Mouse (Mus musculus): ENCODE results near the gene Tmem150a. TPM values are rescaled to one million over a fixed set of nuclear protein-coding genes. Genes with fewer than 3 reads are reported as not detected.

Gene Tmem150a
- total RNA-seq (2021), result 10 to 100 TPM; 22.4 to 24.2 TPM
- long read RNA-seq, experiment 1, transcript Tmem150a-201 (8 exons, 1,546 nt), result major isoform, 19 of 28 reads
- long read RNA-seq, experiment 1, partial matches to known transcripts, result 1 of 28 reads
- long read RNA-seq, experiment 1, other reads (novel, unspliced or antisense), result 8 of 28 reads
- long read RNA-seq, experiment 2, transcript Tmem150a-201 (8 exons, 1,546 nt), result major isoform, 10 of 17 reads
- long read RNA-seq, experiment 2, partial matches to known transcripts, result 2 of 17 reads
- long read RNA-seq, experiment 2, other reads (novel, unspliced or antisense), result 5 of 17 reads

DNA sequence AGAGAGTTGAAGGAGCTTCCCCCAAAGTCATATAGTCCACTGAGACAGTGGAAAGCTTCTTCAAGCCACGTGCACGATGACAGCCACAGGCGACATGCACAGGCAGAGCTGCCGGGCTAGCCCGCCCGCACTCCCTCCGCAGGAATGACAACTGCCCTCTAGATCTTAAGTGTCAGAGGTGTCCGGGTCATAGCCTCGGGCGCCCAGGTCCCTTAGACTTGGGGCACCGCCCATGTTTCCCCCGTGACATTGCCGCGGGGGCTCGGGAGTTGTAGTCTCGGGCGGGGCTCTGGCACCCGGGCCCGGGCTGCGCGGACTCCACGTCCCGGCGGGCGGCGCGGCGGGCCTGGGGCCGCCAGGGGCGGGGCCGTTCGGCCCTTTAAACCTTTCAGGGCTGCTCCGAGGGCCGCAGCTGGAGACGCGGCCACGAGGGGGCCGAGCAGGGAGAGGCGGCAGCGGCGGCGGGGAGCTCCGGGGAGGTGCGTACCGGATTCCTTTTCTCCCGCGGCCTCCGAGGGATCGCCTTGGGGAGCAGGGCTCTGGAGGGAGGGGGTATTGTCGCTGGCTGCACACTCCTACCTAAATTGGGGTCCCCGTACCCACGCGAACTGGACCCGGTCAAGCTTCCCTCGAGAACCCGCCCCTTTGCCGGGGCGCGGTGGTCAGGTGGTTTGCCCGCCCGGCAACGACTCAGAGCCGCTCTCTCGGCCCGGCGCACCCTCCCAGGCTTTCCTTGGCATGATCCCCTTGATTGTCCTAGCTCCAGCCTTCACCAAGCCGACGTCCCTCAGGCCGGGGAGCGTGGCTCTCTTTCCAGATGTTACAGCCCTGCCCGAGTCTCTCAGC is at the start of gene Tmem150a:
TSS of gene Tmem150a (plus strand) at position 382 of the 846 bp plus-strand sequence.
- DNase-seq (ENCODE audit: low spot score), result peak; percentile 93

DNA sequence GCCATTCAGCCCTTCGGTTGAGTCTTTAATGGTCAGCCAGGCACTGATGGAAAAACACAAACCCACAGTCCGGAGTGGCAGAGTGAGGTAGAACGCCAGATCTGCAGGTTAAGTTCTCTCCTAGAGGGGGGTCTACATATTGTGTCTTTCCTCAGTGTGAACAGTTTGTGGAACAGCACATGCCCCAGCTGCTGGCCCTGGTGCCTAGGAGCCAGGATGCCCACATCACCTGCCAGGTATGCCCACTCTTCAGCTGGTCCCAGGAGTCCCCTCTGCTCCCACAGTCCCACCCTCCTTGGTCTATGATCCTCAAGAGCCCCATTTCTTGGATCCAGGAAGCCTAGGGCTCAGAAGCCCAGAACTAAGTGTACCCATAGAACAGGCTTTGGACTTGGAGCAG is 43.0 kb upstream of the Tmem150a start:
- no peak for DNase-seq (ENCODE audit: low spot score)

DNA sequence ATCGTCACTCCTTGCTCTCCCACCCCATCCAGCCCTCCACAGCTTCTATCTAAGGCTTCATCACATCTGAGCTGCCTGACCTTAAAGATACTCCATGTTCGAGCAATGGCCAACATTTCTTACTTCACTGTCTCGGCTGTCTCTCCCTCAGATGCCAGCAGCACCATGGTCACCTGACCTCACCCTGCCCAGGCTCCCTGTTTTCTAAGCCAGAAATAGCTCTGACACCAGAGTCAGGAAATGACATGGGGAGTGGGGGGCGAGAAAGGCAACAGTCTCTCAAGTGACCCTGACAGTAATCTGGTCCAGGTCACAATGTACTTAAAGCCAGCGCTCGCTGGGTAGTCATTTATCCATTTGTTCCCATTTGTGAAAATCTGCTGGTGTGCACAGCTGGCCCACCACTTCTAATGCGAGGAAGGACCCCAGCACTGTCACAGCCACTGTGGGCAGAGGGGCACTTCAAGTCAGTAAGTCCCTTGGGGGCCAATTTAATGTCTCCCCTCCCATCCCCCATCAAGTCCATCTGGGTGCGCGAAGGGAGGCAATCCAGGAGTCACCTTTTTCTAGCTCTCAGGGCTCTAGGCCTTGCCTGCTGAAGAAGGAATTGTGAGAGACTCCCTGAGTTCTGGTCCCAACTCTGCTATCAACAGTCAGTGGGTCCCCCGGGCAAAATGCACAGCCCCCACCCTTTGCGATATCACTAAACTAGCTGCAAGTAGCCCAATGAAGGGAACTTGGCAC is 42.0 kb upstream of the Tmem150a start:
- DNase-seq (ENCODE audit: low spot score), result peak; percentile 52

DNA sequence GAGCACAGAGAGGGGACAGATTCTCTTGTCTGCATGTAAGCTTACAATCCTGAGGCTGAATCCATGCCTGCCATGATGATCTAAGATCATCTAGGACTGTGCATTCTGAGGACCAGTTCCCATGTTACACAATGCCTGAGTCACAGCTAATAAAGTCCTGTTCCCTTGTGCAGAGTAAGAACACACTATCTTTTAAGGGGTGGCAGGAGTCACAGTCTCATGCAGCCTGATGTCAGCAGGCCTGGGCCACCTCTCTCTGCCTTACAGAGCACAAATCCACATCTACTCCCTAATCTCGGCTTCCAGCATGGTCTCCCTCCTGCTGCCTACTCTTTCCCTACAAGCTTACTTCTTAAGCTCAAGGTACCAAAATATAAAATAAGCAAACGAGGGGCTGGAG is 39.9 kb upstream of the Tmem150a start:
- DNase-seq (ENCODE audit: low spot score), result no peak

DNA sequence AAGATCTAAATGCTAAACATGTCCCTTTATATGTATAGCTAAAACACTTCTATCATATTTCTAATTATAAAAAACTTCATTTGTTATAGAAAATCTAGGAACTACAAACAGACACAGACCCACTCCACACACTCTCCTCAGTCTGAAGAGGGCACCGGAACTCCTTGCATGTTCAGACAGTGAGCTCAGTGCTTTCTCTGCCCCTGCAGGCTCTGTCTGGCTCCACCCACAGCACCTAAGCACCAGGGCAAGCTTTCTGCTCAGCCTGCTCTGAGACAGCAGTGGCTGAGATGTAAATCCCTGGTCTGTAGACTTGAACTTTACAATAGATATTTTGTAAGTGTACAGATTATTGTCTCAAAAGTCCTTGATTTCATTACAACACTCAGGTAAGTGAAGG is 39.2 kb upstream of the Tmem150a start:
- DNase-seq (ENCODE audit: low spot score), result no peak

DNA sequence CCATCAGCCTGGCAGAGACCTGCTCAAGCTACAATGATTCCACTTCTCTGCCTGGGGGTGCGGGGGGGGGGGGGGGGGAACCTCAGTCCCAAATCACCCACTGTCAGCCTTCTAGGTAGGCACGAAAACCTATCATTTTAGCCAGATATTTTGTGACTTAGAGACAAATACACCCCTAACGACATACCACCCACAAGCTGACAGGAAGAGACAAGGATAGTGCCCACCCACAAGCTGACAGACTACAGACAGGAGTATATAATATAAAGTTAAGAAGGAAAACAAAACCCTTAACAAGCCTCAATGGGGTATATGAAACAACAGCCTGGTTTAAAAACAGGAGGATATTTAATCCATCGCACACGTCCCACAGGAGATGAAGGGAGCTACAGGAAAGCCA is 36.8 kb upstream of the Tmem150a start:
- DNase-seq (ENCODE audit: low spot score), result no peak

DNA sequence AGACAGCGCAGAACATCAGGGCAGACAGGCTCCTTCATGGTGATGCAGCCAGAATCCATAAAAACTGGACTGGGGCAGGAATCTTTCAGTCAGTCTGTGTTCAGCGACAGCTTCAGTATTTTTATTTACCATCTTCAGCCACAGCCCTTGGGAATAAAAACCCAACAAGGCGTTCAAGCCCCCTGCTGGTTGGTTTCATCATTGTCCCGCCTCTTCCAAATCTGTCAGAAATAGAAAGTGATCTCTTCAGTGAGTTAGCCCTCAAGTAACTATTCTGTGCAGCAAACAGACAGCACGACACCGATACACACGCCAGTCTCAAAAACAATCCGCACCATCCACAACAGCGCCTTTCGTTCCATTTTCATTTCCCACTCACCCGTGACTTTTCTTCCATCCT is 36.2 kb upstream of the Tmem150a start:
- DNase-seq (ENCODE audit: low spot score), result peak; percentile 74

DNA sequence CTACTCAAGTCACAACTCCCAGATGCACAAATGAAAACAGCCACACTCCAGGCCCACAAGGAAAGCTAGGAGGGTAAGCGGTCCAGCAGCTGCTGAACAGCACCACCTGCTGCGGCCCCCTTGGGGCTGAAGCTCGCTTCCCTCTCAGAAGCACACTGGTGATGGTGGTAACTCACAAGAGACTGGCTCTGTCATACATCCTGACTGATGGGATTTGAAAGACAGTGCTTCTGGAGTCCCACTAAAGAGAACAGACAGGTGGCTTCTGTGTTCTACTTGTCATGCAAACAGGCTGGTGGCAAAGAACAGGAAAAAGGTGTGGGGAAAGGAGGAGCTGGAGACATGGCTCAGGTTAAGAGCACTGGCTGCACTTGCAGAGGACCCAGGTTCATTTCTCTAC is 32.3 kb upstream of the Tmem150a start:
- DNase-seq (ENCODE audit: low spot score), result no peak

DNA sequence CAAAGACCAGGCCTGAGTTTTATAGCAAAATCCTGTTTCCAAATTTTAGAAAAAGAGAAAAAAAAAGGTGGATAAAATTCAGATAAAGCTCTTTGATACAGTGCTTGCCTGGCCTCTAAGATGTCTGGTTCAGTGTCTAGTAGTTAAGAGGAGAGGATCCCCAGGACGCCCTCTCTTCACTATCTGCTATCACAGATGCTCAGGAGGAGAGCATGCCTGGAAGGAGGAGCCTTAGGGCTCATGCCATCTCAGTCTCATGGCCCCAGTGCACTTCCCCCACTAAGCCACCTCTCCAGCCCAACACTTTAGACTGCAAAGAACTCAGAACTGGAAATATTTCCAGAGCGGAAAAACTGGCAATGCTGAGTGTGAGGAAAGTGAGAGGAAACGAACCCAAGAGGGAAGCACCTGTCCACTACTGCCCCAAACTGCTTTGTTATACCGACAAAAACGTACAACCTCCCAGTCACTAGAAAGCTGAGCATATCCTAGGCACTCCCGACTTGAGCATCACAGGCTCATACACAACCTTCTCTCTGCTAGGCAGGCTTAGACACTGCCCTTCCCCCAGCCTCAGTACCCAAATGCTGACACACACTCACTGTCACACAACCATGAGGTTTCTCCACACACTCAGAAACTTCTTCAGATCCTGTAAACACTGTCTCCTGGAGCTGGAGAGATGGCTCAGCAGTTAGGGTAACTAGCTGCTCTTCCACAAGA is 31.3 kb upstream of the Tmem150a start:
- DNase-seq (ENCODE audit: low spot score), result no peak

DNA sequence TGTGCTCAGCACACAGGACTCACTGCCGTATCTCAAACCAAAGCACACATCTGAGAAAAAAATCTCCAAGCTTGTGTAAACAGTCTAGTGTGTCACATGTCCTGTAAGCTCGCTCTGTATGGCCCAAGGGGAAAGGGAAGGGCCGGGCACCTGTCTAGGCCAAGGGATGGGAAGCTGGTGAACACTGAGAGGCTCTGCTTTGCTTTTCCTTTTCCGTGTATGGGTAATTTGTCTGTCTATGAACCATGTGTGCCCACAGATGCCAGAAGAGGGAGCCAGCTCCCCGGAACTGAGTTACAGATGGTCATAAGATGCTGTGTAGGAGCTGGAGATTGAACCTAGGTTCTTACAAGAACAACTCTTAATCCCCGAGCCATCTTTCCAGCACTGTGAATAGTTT is 29.0 kb upstream of the Tmem150a start:
- DNase-seq (ENCODE audit: low spot score), result no peak

DNA sequence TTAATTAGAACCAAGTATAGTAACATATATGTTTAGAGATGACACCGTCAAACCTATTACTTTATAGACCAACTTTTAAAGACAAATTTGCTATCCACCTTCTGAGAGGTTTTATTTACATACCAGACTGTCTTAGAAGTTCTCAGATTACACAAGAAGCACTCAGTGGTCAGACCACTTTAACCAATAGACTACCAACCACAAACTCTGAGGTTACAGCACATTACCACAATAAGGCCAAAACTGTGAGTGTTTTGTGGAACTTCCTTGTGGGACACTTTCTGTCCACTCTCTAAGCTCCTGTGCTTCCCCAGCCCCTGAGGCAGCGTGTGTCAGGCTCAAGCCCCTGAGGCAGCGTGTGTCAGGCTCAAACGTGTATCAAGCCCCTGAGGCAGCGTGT is 26.2 kb upstream of the Tmem150a start:
- no peak for DNase-seq (ENCODE audit: low spot score)

DNA sequence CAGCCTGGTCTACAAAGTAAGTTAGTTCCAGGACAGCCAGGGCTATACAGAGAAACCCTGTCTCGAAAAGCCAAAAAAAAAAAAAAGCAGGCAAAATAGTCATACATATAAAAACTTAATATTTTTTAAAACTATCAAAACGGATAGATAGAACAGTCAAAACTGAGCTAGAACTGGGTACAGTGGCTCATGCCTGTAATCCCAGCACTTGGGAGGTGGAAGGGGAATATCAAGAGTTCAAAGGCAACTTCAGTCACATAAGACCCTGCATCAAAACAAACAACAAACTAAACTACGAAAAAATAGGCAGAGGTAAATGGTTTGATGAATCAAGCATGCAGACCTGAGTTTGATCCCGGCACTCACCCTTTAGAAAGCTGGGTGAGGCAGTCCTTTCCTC is 25.1 kb upstream of the Tmem150a start:
- no peak for DNase-seq (ENCODE audit: low spot score)

DNA sequence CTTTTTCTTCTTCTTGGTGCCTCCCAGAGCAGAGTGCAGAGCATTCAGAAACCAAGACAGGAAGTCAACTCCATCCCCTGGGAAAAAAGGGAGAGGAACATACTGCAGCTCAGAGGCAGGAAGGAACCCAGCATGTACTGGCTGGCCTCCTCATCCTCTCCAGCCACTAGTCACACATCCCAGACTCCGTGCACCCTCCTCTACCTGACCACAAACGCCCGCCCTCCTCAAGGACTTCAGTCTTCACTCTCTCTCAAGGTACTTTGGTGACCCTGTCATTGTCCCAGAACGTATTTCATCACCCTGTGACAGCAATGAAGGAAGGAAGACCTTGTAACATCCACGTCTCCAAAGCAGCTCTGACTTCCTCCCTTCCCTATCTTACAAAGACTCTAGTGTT is 22.1 kb upstream of the Tmem150a start:
- DNase-seq (ENCODE audit: low spot score), result no peak

DNA sequence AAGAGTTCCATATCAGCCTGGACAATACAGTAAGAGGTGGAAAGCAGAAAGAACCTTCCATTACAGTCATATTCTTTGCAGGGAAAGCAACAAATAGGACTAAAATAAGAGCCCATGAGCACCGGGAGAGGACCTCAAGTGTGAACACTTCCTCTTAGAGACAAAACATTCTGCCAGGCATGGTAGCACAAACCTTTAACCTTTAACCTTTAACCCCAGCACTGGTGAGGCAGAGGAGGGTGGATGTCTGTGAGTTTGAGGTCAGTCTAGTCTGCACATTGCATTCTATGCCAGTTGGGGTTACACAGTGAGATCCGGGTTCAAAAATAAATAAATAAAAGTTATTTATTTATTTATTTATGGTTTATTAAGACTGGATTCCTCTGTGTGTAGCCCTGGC is 14.8 kb upstream of the Tmem150a start:
- no peak for DNase-seq (ENCODE audit: low spot score)

DNA sequence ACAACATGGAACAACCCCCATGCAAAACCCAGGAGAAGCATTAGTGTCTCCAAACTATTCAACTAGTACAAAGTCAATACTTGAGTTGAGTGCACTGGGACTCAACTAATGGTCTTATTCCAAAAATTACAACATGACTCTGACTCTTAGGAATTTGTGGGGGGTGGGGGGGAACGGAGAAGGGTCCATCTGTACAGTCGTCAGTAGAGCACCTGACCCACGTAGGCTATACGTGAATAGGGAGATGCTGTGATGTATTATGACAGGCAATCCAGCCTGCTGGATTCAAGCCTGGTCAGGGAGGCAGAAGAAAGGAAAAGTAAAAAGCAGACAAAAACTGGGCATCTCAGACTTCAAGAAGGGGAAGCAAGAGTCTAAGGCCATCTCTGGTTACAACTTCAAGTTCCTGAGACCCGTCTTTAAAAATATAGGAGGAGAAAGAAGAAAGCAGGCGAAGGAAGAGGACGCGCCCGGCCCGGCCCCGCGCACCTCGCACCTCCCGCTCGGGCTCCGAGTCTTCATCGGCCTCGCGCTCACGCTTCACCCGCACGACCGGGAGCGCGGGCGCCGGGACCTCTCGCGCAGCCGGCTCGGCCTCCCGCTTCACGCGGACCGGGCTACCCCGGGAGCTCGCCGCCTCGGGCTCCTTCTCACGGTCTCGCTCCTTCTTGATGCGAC is 10.7 kb upstream of the Tmem150a start:
- DNase-seq (ENCODE audit: low spot score), result no peak

DNA sequence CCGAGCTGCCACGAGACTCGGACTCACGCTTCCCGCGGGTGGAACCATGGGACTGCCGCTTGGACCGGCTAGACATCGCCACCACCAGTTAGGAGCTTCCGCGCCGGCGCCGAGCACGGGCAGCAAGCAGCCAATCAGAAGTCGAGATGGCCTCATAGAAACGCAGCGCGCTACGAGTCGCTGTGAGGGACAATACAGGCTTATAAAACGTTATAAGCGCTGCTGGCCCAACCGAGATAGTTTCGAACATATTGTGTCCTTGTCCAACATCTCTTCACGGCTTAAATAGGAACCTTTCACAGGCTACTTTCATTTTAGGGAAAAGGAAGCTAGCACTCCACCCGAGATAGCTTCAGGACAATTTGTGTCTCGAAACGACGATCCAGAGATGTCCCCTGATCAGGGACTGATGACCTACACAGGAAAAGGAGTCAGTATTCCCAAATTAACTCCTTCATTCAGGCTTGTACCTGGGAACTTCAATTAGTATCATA is 10.1 kb upstream of the Tmem150a start, which contains the start of gene Usp39:
TSS of gene Usp39 (minus strand) at position 111 of the 494 bp plus-strand sequence.
- peak; percentile 93 for DNase-seq (ENCODE audit: low spot score)

DNA sequence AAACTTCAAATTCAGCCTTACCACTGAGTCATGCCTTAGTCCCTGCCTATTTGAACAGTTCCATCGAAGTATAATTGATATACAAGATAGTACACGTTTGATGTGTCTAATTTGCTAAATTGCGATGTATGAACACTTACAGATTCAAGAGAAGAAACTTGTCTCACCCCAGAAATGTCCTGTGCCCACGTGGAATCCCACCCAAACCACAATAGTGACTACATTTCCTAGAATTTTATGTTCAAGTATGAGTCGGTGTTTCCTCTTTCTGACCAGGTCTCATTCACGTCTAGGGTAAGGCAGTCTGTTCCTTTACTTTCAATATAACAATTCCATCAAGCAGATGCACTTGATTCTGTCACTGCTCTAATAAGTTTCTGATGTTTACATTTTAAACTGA is 9.6 kb upstream of the Tmem150a start:
- no peak for DNase-seq (ENCODE audit: low spot score)

DNA sequence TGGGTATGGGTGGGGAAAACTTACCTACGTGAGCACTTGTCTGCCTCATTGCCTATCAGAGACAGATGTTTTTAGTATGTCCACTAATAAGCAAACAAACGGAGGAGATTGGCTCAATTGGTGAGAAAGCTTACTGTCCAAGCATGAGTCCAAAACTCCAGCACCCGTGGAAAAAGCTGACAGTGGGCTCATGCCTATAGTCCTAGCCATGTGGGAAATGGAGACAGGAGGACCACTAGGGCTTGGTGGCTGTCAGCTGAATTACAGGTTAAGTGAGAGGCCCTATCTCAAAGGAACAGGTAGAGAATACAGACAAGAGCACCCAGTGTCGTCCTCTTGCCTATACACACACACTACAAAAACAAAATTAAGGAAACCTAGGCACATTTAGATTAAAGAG is 9.0 kb upstream of the Tmem150a start:
- DNase-seq (ENCODE audit: low spot score), result no peak

DNA sequence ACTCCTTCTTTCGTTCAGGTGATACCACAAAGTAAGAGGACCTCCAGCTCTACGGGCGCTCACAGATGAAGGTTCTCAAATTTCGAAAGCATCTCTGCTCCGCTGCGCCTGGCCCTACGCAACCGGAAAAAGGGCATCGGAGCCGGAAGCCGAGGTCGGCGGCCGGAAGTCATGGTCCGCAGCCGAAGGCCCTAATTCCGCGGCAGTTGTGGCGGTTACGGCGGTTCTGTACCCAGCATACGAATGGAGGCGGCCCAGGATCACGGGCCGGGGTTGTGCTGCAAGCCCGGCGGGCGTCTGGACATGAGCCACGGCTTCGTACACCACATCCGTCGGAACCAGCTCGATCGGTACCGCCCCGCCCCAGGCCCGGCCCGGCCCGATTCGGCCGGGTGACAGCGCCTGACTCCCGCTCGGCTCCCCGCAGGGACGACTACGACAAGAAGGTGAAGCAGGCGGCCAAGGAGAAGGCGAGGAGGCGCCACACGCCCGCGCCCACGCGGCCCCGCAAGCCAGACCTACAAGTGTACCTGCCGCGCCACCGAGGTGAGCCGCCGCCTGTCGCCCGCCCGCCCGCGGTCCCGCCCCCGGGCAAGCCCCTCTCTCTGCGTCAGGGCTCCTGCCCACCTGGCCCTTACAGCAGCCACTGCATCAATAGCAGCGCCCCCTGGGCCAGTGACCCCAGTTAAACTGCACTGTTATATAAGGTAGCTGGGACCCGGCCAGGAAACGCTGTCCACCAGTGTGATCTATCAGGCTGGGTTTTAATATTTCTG is 7.9 kb upstream of the Tmem150a start, which contains the start of gene 0610030E20Rik:
TSS of gene 0610030E20Rik (plus strand) at position 152 of the 776 bp plus-strand sequence.
- DNase-seq (ENCODE audit: low spot score), result peak; percentile 73

DNA sequence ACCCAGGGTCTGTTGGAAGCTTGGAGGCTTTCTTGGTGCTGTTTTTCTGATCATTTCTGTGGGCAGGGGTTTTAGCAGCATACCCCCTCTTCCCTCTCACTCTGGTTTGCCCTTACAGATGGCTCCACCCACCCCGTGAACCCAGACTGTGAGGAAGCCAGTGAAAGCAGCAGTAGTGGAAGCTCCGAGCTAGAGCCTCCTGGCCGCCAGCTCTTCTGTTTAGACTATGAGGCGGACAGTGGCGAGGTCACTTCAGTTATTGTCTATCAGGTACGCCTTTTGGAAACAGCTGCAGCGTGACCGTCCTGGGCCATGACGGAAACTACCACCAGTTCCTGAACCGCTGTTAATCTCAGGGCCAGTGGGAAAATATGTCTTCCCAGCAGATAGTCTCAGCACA is 6.8 kb upstream of the Tmem150a start:
- DNase-seq (ENCODE audit: low spot score), result no peak

Data from gastrocnemius, adult 18-20 months (tissue).